Mouse (Mus musculus) spleen, adult 2 months (tissue): ENCODE data around the gene Blvrb. TPM values are rescaled to one million over a fixed set of nuclear protein-coding genes. Genes with fewer than 3 reads are reported as not detected.

Experiments
- DNase-seq, 2 experiments: peaks; one replicate each; pipeline versions ENCODE4 v3.0.0 to v3.0.0-alpha.2; 2012 to 2021; ENCODE audit warnings: low spot score in 2 of 2, low read depth in 1 of 2
- H3K27ac ChIP-seq: fragments of 200-500 bp; 2 replicates; pipeline ENCODE4 v1.5.1; 2012; ENCODE audit warnings: low read length, inconsistent platforms; ENCODE audit not compliant: insufficient read depth
- H3K27me3 ChIP-seq: fragments of 200-500 bp; 2 replicates; pipeline ENCODE4 v1.6.1; 2012; ENCODE audit warnings: mild to moderate bottlenecking, moderate library complexity, low read length, inconsistent platforms; ENCODE audit not compliant: control insufficient read depth, insufficient read depth
- H3K36me3 ChIP-seq: fragments of 200-500 bp; 2 replicates; pipeline ENCODE4 v1.6.1; 2012; ENCODE audit warnings: mild to moderate bottlenecking, low read length, inconsistent platforms; ENCODE audit not compliant: control insufficient read depth, insufficient read depth
- H3K4me1 ChIP-seq: fragments of 200-500 bp; 2 replicates; pipeline ENCODE4 v1.6.1; 2011; ENCODE audit warnings: inconsistent platforms; ENCODE audit not compliant: control insufficient read depth, insufficient read depth, insufficient read length
- H3K4me3 ChIP-seq: fragments of 200-500 bp; 2 replicates; pipeline ENCODE4 v1.5.1; 2011; ENCODE audit warnings: mild to moderate bottlenecking, inconsistent platforms; ENCODE audit not compliant: insufficient read depth, insufficient read length; ENCODE audit errors: extremely low read depth
- CTCF ChIP-seq: fragments of 200-500 bp; IDR thresholded peaks from 2 replicates; pipeline ENCODE4 v1.5.1; 2011; ENCODE audit warnings: mild to moderate bottlenecking, inconsistent platforms; ENCODE audit not compliant: insufficient read depth, insufficient read length, insufficient replicate concordance; ENCODE audit errors: extremely low read depth
- POLR2A ChIP-seq: fragments of 200-500 bp; IDR thresholded peaks from 2 replicates; pipeline ENCODE4 v1.6.1; 2011; ENCODE audit warnings: low read depth, low read length, inconsistent platforms
- WGBS: fragments of 180-500 bp; shearing (Covaris S2); methylation state at CpG from one replicate; pipeline ENCODE4 v1.1.7; 2018; 5-methylcytosine and 5-hydroxymethylcytosine counted together
- polyA plus RNA-seq: library from polyadenylated mRNA; depleted of rRNA; stranded (reverse); fragments of >200 nt; gene quantifications from 2 replicates; pipeline ENCODE4 v1.2.3, GENCODE M21; 2012; rRNA removed

The Blvrb gene
- polyA plus RNA-seq, 1 experiment, result 280 TPM

GRCm38 (mm10) chr7:27499036-27499435, 51.3 kb downstream of the Blvrb start, which contains the start of gene Prx:
Prx (plus strand) TSS chr7:27499324.
- no peak within 1 kb of the TSS for H3K4me3 ChIP-seq
- 82% methylated on average over 3 of the region's 3 CpGs for WGBS
- H3K27me3 ChIP-seq, result no peaks in the 10 kb centered on the region
- no peaks in the 10 kb centered on the region for H3K36me3 ChIP-seq
- DNase-seq, result no peak
- no peak within 1 kb of the TSS for H3K27ac ChIP-seq
- no peak for TF ChIP-seq CTCF
- no peak for TF ChIP-seq POLR2A
- no peaks in the 10 kb centered on the region for H3K4me1 ChIP-seq

GRCm38 (mm10) chr7:27501620-27502019, 53.8 kb downstream of the Blvrb start:
- Histone ChIP-seq H3K4me1 (no peaks in the 10 kb centered on the region), H3K36me3 (no peaks in the 10 kb centered on the region), H3K27ac (no peak overlapping the region), H3K27me3 (no peaks in the 10 kb centered on the region), H3K4me3 (no peak overlapping the region)
- 80% methylated on average over 4 of the region's 4 CpGs for WGBS
- TF ChIP-seq CTCF (no peak), POLR2A (no peak)
- DNase-seq, result no peak

DNA sequence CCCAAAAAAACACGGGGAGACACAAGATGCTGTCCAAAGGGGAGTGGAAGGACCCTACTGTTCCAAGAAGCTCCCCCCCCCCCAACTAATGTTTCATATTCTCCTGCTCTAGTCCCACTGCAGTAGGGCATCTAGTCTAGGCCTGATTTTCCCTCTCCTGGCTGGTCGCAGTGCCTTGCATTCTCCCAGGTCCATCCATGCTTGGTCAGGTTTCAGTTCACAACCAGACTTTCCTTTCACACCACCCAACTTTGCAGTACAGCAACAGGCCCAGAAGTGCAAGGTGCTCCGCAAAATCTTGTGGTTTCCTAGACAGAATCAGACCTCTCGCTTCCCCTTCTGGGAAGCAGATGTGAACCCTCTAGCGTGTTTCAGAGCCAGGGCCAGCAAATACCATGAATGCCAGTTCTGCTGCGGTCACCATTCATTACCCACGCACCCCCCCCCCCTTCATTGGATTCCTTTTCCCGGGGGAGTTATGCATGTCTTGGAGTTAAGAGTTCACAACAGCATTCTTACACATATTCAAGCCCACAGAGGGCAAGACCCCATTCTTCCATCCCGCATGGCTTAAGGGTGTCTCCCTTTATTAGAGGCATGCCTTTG, 59.1 kb downstream of the Blvrb start:
- Histone ChIP-seq H3K27ac (no peak overlapping the region), H3K4me3 (no peak overlapping the region), H3K27me3 (no peaks in the 10 kb centered on the region), H3K4me1 (peaks cover 7% of the 10 kb centered on the region; the same call in 1 of the 2 replicates), H3K36me3 (no peaks in the 10 kb centered on the region)
- DNase-seq, result peak in 1 of 2 experiments; percentile 25
- TF ChIP-seq CTCF (no peak), POLR2A (no peak)
- WGBS, result 16% methylated on average over 9 of the region's 9 CpGs

- H3K4me1 ChIP-seq, result peaks cover 7% of the 10 kb centered on the region; the same call in 1 of the 2 replicates
- TF ChIP-seq POLR2A (no peak), CTCF (no peak)
- peak; percentile 92 to 100 for DNase-seq
- peak overlapping the region; percentile 91 for H3K27ac ChIP-seq
- peak overlapping the region; percentile 63 for H3K4me3 ChIP-seq
- H3K27me3 ChIP-seq, result no peaks in the 10 kb centered on the region
- no peaks in the 10 kb centered on the region for H3K36me3 ChIP-seq
- WGBS, result under 1% methylated on average over 54 of the region's 54 CpGs
These were observed 60.2 kb downstream of the Blvrb start for GRCm38 (mm10) chr7:27507711-27508647.

- Histone ChIP-seq H3K4me3 (peak overlapping the region; percentile 48; the same call in 1 of the 2 replicates), H3K27ac (peak overlapping the region; percentile 74; the same call in 1 of the 2 replicates), H3K4me1 (peaks cover 7% of the 10 kb centered on the region; the same call in 1 of the 2 replicates), H3K27me3 (no peaks in the 10 kb centered on the region), H3K36me3 (no peaks in the 10 kb centered on the region)
- WGBS, result 25% methylated on average over 6 of the region's 6 CpGs
- TF ChIP-seq CTCF (peak; percentile 57; the same call in 1 of the 2 replicates), POLR2A (no peak)
- peak; percentile 62 to 67 for DNase-seq
These were observed 60.8 kb downstream of the Blvrb start for GRCm38 (mm10) chr7:27508648-27509005.

GRCm38 (mm10) chr7:27510809-27511208, 63.0 kb downstream of the Blvrb start:
- WGBS, result 94% methylated on average over 2 of the region's 2 CpGs
- DNase-seq, result no peak
- H3K27me3 ChIP-seq, result no peaks in the 10 kb centered on the region
- H3K4me3 ChIP-seq, result no peak overlapping the region
- no peak overlapping the region for H3K27ac ChIP-seq
- H3K4me1 ChIP-seq, result peaks cover 7% of the 10 kb centered on the region; the same call in 1 of the 2 replicates
- TF ChIP-seq POLR2A (no peak), CTCF (no peak)
- H3K36me3 ChIP-seq, result no peaks in the 10 kb centered on the region

DNA sequence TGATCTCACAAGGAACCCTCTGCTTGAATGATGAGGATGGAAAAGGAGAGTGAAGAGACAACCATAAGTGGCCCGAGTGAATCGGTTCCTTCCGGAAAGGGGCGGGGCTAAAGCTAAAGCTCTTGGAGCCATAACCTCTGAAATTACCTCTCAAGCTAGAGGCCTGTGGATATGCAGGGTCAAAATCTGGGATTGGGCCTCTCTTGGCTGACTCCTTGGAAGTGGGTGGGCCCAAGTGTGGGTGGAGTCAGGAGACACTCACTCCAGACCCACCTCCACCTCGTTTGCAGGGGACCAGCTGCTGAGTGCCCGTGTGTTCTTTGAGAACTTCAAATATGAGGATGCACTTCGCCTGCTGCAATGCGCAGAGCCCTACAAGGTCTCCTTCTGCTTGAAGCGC, 67.2 kb downstream of the Blvrb start:
- 83% methylated on average over 9 of the region's 9 CpGs for WGBS
- H3K27me3 ChIP-seq, result no peaks in the 10 kb centered on the region
- H3K36me3 ChIP-seq, result no peaks in the 10 kb centered on the region
- H3K4me1 ChIP-seq, result no peaks in the 10 kb centered on the region
- no peak overlapping the region for H3K4me3 ChIP-seq
- TF ChIP-seq POLR2A (no peak), CTCF (no peak)
- H3K27ac ChIP-seq, result no peak overlapping the region
- DNase-seq, result no peak

Other genes with a start within 250 kb of the Blvrb start
- 5.9 and 7.0 TPM in 2 replicates for gene Itpkc, start 219.3 kb upstream of the Blvrb start, polyA plus RNA-seq
- gene Coq8b, start 215.0 kb upstream of the Blvrb start, polyA plus RNA-seq, result 28.9 and 36.4 TPM in 2 replicates
- 6.1 and 7.6 TPM in 2 replicates for gene Numbl, start 189.5 kb upstream of the Blvrb start, polyA plus RNA-seq
- 157 and 164 TPM in 2 replicates for gene Ltbp4, start 110.3 kb upstream of the Blvrb start, polyA plus RNA-seq
- 130 and 166 TPM in 2 replicates for gene Shkbp1, start 92.0 kb upstream of the Blvrb start, polyA plus RNA-seq
- gene Gm20479, start 90.6 kb upstream of the Blvrb start, polyA plus RNA-seq, result 0.47 and 0.54 TPM in 2 replicates
- gene Sptbn4, start 292 bp upstream of the Blvrb start, polyA plus RNA-seq, result 0.23 and 0.41 TPM in 2 replicates
- 13.9 and 16.0 TPM in 2 replicates for gene Sertad3, start 25.8 kb downstream of the Blvrb start, polyA plus RNA-seq
- 21.9 and 33.0 TPM in 2 replicates for gene Sertad1, start 38.9 kb downstream of the Blvrb start, polyA plus RNA-seq
- gene Prx, start 51.3 kb downstream of the Blvrb start, polyA plus RNA-seq, result 0.68 and 0.72 TPM in 2 replicates
- gene Hipk4, start 75.3 kb downstream of the Blvrb start, polyA plus RNA-seq, result 0.28 and 0.47 TPM in 2 replicates
- 266 and 280 TPM in 2 replicates for gene Pld3, start 105.2 kb downstream of the Blvrb start, polyA plus RNA-seq
- 25.9 and 26.5 TPM in 2 replicates for gene 2310022A10Rik, start 105.3 kb downstream of the Blvrb start, polyA plus RNA-seq
- gene Akt2, start 143.6 kb downstream of the Blvrb start, polyA plus RNA-seq, result 48.7 and 48.8 TPM in 2 replicates
- gene Ttc9b, start 205.9 kb downstream of the Blvrb start, polyA plus RNA-seq, result not detected in 2 replicates
- 16.1 and 22.2 TPM in 2 replicates for gene Map3k10, start 226.6 kb downstream of the Blvrb start, polyA plus RNA-seq
- gene Zfp607b, start 241.4 kb downstream of the Blvrb start, polyA plus RNA-seq, result 0.06 and 0.13 TPM in 2 replicates